Mouse (Mus musculus): ENCODE measurements around the gene Pnpla3. TPM values are rescaled to one million over a fixed set of nuclear protein-coding genes. Genes with fewer than 3 reads are reported as not detected.
"Not testable (repeated sequence)": the region's sequence is repeated elsewhere in the genome, so short reads cannot be mapped to it uniquely, and the experiment has no call there.

Gene Pnpla3
- polyA plus RNA-seq, 1 experiment from 2014 or later: 1.1 TPM

GRCm38 (mm10) chr15:84135472-84135871, 32.2 kb upstream of the Pnpla3 start:
- H3K9ac ChIP-seq (replicated peaks; ENCODE audit: low read length): no peak overlapping the region

GRCm38 (mm10) chr15:84136473-84137415, 30.9 kb upstream of the Pnpla3 start:
- WGBS: 53% methylated on average over 12 of the region's 12 CpGs
- H3K4me1 ChIP-seq (ENCODE audit: insufficient read depth, low read length): no peaks in the 10 kb centered on the region
- no peak overlapping the region for H3K4me2 ChIP-seq (replicated peaks; ENCODE audit: low read depth, low read length)

More at GRCm38 (mm10) chr15:84135472-84135871, 32.2 kb upstream of the Pnpla3 start:
- Histone ChIP-seq H3K27ac (ENCODE audit: low read length) (no peak overlapping the region), H3K4me1 (ENCODE audit: insufficient read depth, low read length) (no peaks in the 10 kb centered on the region), H3K4me3 (ENCODE audit: low read length) (no peak overlapping the region), H3K36me3 (ENCODE audit: insufficient read depth, low read length) (no peaks in the 10 kb centered on the region), H3K4me2 (replicated peaks; ENCODE audit: low read depth, low read length) (no peak overlapping the region), H3K9me3 (ENCODE audit: low read length) (peaks cover 4% of the 10 kb centered on the region; the same call in 1 of the 2 replicates), H3K27me3 (ENCODE audit: insufficient read depth, low read length) (no peaks in the 10 kb centered on the region)
- no peak for ATAC-seq (ENCODE audit: low FRiP score, low TSS enrichment)
- 86% methylated on average over 5 of the region's 5 CpGs for WGBS

DNA sequence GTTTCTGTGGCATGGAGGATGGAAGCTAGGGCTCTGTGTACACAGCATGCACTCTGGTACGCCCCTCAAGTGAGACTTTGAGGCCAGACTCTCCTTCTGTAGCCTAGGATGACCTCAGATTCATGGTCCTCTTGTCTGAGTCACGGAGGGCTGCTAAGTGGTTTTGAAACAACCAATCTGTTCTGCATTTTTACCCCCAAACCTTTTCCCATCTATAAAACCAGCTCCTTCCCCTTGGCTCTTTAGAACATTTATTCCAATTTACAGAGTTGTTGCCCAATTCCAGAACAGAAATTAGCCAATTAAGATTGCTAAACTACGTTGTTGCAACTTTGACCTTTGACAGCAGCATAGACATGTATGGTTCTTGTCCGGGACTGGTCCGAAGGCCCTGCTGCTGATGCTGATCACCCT, 28.0 kb upstream of the Pnpla3 start:
- no peak overlapping the region for H3K9ac ChIP-seq (replicated peaks; ENCODE audit: low read length)
- no peaks in the 10 kb centered on the region for H3K36me3 ChIP-seq (ENCODE audit: insufficient read depth, low read length)
- no peak for ATAC-seq (ENCODE audit: low FRiP score, low TSS enrichment)
- H3K4me3 ChIP-seq (ENCODE audit: low read length): no peak overlapping the region
- no peaks in the 10 kb centered on the region for H3K27me3 ChIP-seq (ENCODE audit: insufficient read depth, low read length)
- H3K4me2 ChIP-seq (replicated peaks; ENCODE audit: low read depth, low read length): no peak overlapping the region
- WGBS: 80% methylated on average over 5 of the region's 5 CpGs
- H3K4me1 ChIP-seq (ENCODE audit: insufficient read depth, low read length): no peaks in the 10 kb centered on the region
- peaks cover 4% of the 10 kb centered on the region; the same call in 1 of the 2 replicates for H3K9me3 ChIP-seq (ENCODE audit: low read length)
- H3K27ac ChIP-seq (ENCODE audit: low read length): no peak overlapping the region

More at GRCm38 (mm10) chr15:84136473-84137415, 30.9 kb upstream of the Pnpla3 start:
- Histone ChIP-seq H3K36me3 (ENCODE audit: insufficient read depth, low read length) (no peaks in the 10 kb centered on the region), H3K9ac (replicated peaks; ENCODE audit: low read length) (no peak overlapping the region), H3K4me3 (ENCODE audit: low read length) (no peak overlapping the region), H3K27me3 (ENCODE audit: insufficient read depth, low read length) (no peaks in the 10 kb centered on the region), H3K27ac (ENCODE audit: low read length) (no peak overlapping the region), H3K9me3 (ENCODE audit: low read length) (peaks cover 4% of the 10 kb centered on the region; the same call in 1 of the 2 replicates)
- no peak for ATAC-seq (ENCODE audit: low FRiP score, low TSS enrichment)

DNA sequence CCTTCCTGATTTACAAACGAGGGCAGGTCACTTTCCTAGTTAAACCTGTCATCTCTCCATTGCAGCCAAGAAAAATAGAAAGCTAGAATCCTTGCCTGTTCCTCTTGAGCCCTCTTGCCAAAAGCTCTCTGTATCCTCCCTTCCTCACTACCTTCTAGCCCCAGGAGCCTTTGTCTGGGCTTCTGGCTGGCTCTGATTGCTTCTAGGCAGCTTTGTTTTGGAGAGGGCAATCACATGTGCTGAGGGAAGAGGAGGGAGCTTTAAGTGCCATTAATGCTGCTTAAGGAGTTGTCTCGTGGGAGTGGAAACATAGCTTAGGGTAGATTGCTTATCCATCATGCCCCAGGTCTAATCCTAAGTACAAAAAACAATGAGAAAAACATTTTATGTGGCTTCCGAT, 27.5 kb upstream of the Pnpla3 start:
- H3K27ac ChIP-seq (ENCODE audit: low read length): no peak overlapping the region
- no peak for ATAC-seq (ENCODE audit: low FRiP score, low TSS enrichment)
- WGBS: 47% methylated on average over 3 of the region's 3 CpGs
- no peak overlapping the region for H3K9ac ChIP-seq (replicated peaks; ENCODE audit: low read length)
- H3K27me3 ChIP-seq (ENCODE audit: insufficient read depth, low read length): no peaks in the 10 kb centered on the region
- H3K4me3 ChIP-seq (ENCODE audit: low read length): no peak overlapping the region
- peaks cover 4% of the 10 kb centered on the region; the same call in 1 of the 2 replicates for H3K9me3 ChIP-seq (ENCODE audit: low read length)
- H3K36me3 ChIP-seq (ENCODE audit: insufficient read depth, low read length): no peaks in the 10 kb centered on the region
- no peaks in the 10 kb centered on the region for H3K4me1 ChIP-seq (ENCODE audit: insufficient read depth, low read length)
- H3K4me2 ChIP-seq (replicated peaks; ENCODE audit: low read depth, low read length): no peak overlapping the region

GRCm38 (mm10) chr15:84140929-84141328, 26.7 kb upstream of the Pnpla3 start:
- no peak overlapping the region for H3K27ac ChIP-seq (ENCODE audit: low read length)
- 74% methylated on average over 5 of the region's 5 CpGs for WGBS
- no peaks in the 10 kb centered on the region for H3K4me1 ChIP-seq (ENCODE audit: insufficient read depth, low read length)
- no peak overlapping the region for H3K4me3 ChIP-seq (ENCODE audit: low read length)
- H3K9me3 ChIP-seq (ENCODE audit: low read length): no peaks in the 10 kb centered on the region
- H3K36me3 ChIP-seq (ENCODE audit: insufficient read depth, low read length): no peaks in the 10 kb centered on the region
- H3K27me3 ChIP-seq (ENCODE audit: insufficient read depth, low read length): no peaks in the 10 kb centered on the region
- ATAC-seq (ENCODE audit: low FRiP score, low TSS enrichment): no peak
- H3K4me2 ChIP-seq (replicated peaks; ENCODE audit: low read depth, low read length): no peak overlapping the region
- H3K9ac ChIP-seq (replicated peaks; ENCODE audit: low read length): no peak overlapping the region

- Histone ChIP-seq H3K9ac (replicated peaks; ENCODE audit: low read length) (no peak overlapping the region), H3K9me3 (ENCODE audit: low read length) (no peaks in the 10 kb centered on the region), H3K4me3 (ENCODE audit: low read length) (no peak overlapping the region), H3K27me3 (ENCODE audit: insufficient read depth, low read length) (no peaks in the 10 kb centered on the region), H3K4me1 (ENCODE audit: insufficient read depth, low read length) (no peaks in the 10 kb centered on the region), H3K4me2 (replicated peaks; ENCODE audit: low read depth, low read length) (no peak overlapping the region), H3K27ac (ENCODE audit: low read length) (no peak overlapping the region), H3K36me3 (ENCODE audit: insufficient read depth, low read length) (no peaks in the 10 kb centered on the region)
- WGBS: 75% methylated on average over 2 of the region's 2 CpGs
- no peak for ATAC-seq (ENCODE audit: low FRiP score, low TSS enrichment)
Measured at GRCm38 (mm10) chr15:84156158-84156557, 11.5 kb upstream of the Pnpla3 start.

- not testable (repeated sequence) for ATAC-seq (ENCODE audit: low FRiP score, low TSS enrichment)
Measured at GRCm38 (mm10) chr15:84157530-84157929, 10.1 kb upstream of the Pnpla3 start.

DNA sequence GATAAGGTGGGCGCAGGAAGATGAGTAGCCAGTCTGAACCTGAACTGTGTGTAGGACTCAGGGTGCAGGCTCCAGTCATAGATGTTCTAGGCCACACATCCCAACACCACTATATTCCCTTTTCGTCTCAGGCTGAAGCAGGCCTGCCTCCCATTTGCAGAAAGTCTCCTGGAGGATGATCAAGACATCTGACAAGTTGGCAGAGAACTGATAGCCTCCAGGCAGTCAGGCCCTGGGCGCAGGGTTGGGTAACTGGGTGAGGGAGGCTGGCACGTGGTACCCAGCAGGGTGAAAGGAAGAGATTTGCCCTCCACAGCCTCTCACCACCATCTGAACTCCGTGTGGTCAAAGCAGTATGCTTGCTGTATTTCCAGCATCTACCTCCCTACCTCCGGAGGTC, 5.8 kb upstream of the Pnpla3 start:
- Histone ChIP-seq H3K27me3 (ENCODE audit: insufficient read depth, low read length) (no peaks in the 10 kb centered on the region), H3K9ac (replicated peaks; ENCODE audit: low read length) (no peak overlapping the region), H3K4me2 (replicated peaks; ENCODE audit: low read depth, low read length) (no peak overlapping the region), H3K27ac (ENCODE audit: low read length) (no peak overlapping the region), H3K4me3 (ENCODE audit: low read length) (no peak overlapping the region), H3K4me1 (ENCODE audit: insufficient read depth, low read length) (no peaks in the 10 kb centered on the region), H3K36me3 (ENCODE audit: insufficient read depth, low read length) (no peaks in the 10 kb centered on the region), H3K9me3 (ENCODE audit: low read length) (no peaks in the 10 kb centered on the region)
- ATAC-seq (ENCODE audit: low FRiP score, low TSS enrichment): no peak
- 80% methylated on average over 6 of the region's 6 CpGs for WGBS

More at GRCm38 (mm10) chr15:84157530-84157929, 10.1 kb upstream of the Pnpla3 start:
- H3K9ac ChIP-seq (replicated peaks; ENCODE audit: low read length); H3K36me3 ChIP-seq (ENCODE audit: insufficient read depth, low read length); H3K4me3 ChIP-seq (ENCODE audit: low read length); H3K4me2 ChIP-seq (replicated peaks; ENCODE audit: low read depth, low read length); H3K4me1 ChIP-seq (ENCODE audit: insufficient read depth, low read length); H3K27ac ChIP-seq (ENCODE audit: low read length); H3K27me3 ChIP-seq (ENCODE audit: insufficient read depth, low read length); H3K9me3 ChIP-seq (ENCODE audit: low read length): not testable (repeated sequence)
- 74% methylated on average over 6 of the region's 6 CpGs for WGBS

DNA sequence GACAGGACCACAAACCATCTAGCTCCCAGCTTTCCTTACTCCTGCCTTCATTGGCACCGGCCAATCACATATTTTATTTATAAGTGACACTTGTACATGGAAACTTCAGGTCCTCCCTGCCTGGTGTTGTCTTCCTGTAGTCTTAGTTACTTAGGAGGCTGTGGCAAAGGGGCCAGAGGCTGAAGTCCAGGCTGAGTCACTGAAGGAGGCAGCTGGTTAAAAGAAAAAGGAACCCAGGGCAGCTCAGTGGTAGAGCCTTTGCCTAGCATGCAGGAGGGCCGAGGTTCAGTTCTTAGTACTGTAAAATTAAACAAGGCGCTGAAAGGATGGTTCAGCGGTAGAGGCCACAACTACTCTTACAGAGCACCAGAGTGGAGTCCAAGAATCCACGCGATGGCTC, 819 bp upstream of the Pnpla3 start:
- 70% methylated on average over 6 of the region's 6 CpGs for WGBS
- Histone ChIP-seq H3K9ac (replicated peaks; ENCODE audit: low read length) (no peak overlapping the region), H3K4me2 (replicated peaks; ENCODE audit: low read depth, low read length) (no peak overlapping the region), H3K4me3 (ENCODE audit: low read length) (no peak overlapping the region), H3K9me3 (ENCODE audit: low read length) (no peaks in the 10 kb centered on the region), H3K27ac (ENCODE audit: low read length) (no peak overlapping the region), H3K27me3 (ENCODE audit: insufficient read depth, low read length) (peaks cover 15% of the 10 kb centered on the region; the same call in 1 of the 2 replicates), H3K36me3 (ENCODE audit: insufficient read depth, low read length) (no peaks in the 10 kb centered on the region), H3K4me1 (ENCODE audit: insufficient read depth, low read length) (peaks cover 16% of the 10 kb centered on the region)
- no peak for ATAC-seq (ENCODE audit: low FRiP score, low TSS enrichment)
